Mouse (Mus musculus) layer of hippocampus, adult 2 months (tissue): ENCODE results near the gene Rgs2. TPM values are rescaled to one million over a fixed set of nuclear protein-coding genes. Genes with fewer than 3 reads are reported as not detected.

ENCODE experiments used
- DNase-seq, 2 experiments: peaks; one replicate each; pipeline ENCODE4 v3.0.0; 2022; ENCODE audit warnings: low spot score in 2 of 2
- H3K27ac ChIP-seq: fragments of 200-600 bp; 2 replicates; pipeline ENCODE4 v1.8.1; 2022
- H3K4me3 ChIP-seq: fragments of 200-600 bp; 2 replicates; pipeline ENCODE4 v1.8.1; 2022; ENCODE audit warnings: mild to moderate bottlenecking
- CTCF ChIP-seq: fragments of 200-600 bp; conservative IDR thresholded peaks from 2 replicates; pipeline ENCODE4 v1.8.1; 2022; ENCODE audit warnings: antibody characterized with exemption, mild to moderate bottlenecking, moderate library complexity
- total RNA-seq, 2 experiments: library from RNA; stranded (reverse); gene quantifications; 2 replicates each; pipeline ENCODE4 v1.2.3; 2021

Gene Rgs2
- total RNA-seq, 2 experiments from 2014 or later: 32.2 to 39.6 TPM

- DNase-seq: no peak
- Histone ChIP-seq H3K27ac (no peak overlapping the region), H3K4me3 (no peak overlapping the region)
- no peak for TF ChIP-seq CTCF
Measured at GRCm38 (mm10) chr1:143974637-143975036, 29.3 kb downstream of the Rgs2 start.

- no peak for TF ChIP-seq CTCF
- Histone ChIP-seq H3K4me3 (no peak overlapping the region), H3K27ac (no peak overlapping the region)
- no peak for DNase-seq
Measured at GRCm38 (mm10) chr1:143962301-143962700, 41.7 kb downstream of the Rgs2 start.

GRCm38 (mm10) chr1:143960340-143960739 lies 43.6 kb downstream of the Rgs2 start:
- TF ChIP-seq CTCF: no peak

GRCm38 (mm10) chr1:143956090-143956489 lies 47.9 kb downstream of the Rgs2 start:
- Histone ChIP-seq H3K4me3 (no peak overlapping the region), H3K27ac (no peak overlapping the region)
- no peak for DNase-seq
- TF ChIP-seq CTCF: no peak

More at GRCm38 (mm10) chr1:143960340-143960739, 43.6 kb downstream of the Rgs2 start:
- Histone ChIP-seq H3K27ac (no peak overlapping the region), H3K4me3 (no peak overlapping the region)
- DNase-seq: no peak

GRCm38 (mm10) chr1:143952841-143953240 lies 51.1 kb downstream of the Rgs2 start:
- no peak for TF ChIP-seq CTCF
- Histone ChIP-seq H3K4me3 (no peak overlapping the region), H3K27ac (no peak overlapping the region)
- DNase-seq: no peak

Other genes with a start within 250 kb of the Rgs2 start
- gene Trove2, start 227.1 kb downstream of the Rgs2 start, total RNA-seq: 10 to 100 TPM; 27.9 to 28.8 TPM
- gene Uchl5, start 226.9 kb downstream of the Rgs2 start, total RNA-seq: 10 to 100 TPM; 35.2 to 38.3 TPM
- 1 to 10 TPM; 1.1 to 1.4 TPM for gene Rgs13, start 173.2 kb upstream of the Rgs2 start, total RNA-seq
- under 1 TPM in 1 of 2 experiments, not detected in 1; 0.27 TPM for gene Rgs1, start 245.1 kb upstream of the Rgs2 start, total RNA-seq